Mouse (Mus musculus) gastrocnemius, postnatal 10 days (tissue): ENCODE results near the gene Mrps35. TPM values are rescaled to one million over a fixed set of nuclear protein-coding genes. Genes with fewer than 3 reads are reported as not detected.

Source experiments
- DNase-seq: peaks from one replicate; pipeline ENCODE4 v3.0.0; 2021; ENCODE audit warnings: mixed read lengths
- total RNA-seq, 2 experiments: library from RNA; stranded (reverse); gene quantifications; 2 replicates each; pipeline ENCODE4 v1.2.3; 2021

Gene Mrps35
- total RNA-seq, 2 experiments from 2014 or later = 68.4 to 70.7 TPM

GRCm38 (mm10) chr6:147030096-147030885 is 12.3 kb upstream of the Mrps35 start:
- no peak for DNase-seq

- DNase-seq = no peak
Measured at GRCm38 (mm10) chr6:147032303-147032925, 10.2 kb upstream of the Mrps35 start, which contains the start of gene Rep15. TSS of gene Rep15 (plus strand) at chr6:147032584.

- DNase-seq = no peak
Measured at GRCm38 (mm10) chr6:147043633-147044032, 1.1 kb downstream of the Mrps35 start.

- no peak for DNase-seq
Measured at GRCm38 (mm10) chr6:147049239-147049805, 6.8 kb downstream of the Mrps35 start.

GRCm38 (mm10) chr6:147051666-147052065 is 9.1 kb downstream of the Mrps35 start:
- no peak for DNase-seq

GRCm38 (mm10) chr6:147052440-147052839 is 9.9 kb downstream of the Mrps35 start:
- DNase-seq = no peak

GRCm38 (mm10) chr6:147053785-147054646 is 11.5 kb downstream of the Mrps35 start:
- DNase-seq = no peak

GRCm38 (mm10) chr6:147055374-147055977 is 12.9 kb downstream of the Mrps35 start:
- no peak for DNase-seq

- DNase-seq = no peak
Measured at GRCm38 (mm10) chr6:147059326-147059725, 16.8 kb downstream of the Mrps35 start.

GRCm38 (mm10) chr6:147061630-147062029 is 19.1 kb downstream of the Mrps35 start:
- DNase-seq = no peak

- DNase-seq = no peak
Measured at GRCm38 (mm10) chr6:147062034-147062433, 19.5 kb downstream of the Mrps35 start.

- DNase-seq = no peak
Measured at GRCm38 (mm10) chr6:147062694-147063093, 20.1 kb downstream of the Mrps35 start.

- no peak for DNase-seq
Measured at GRCm38 (mm10) chr6:147064226-147064943, 21.8 kb downstream of the Mrps35 start.

- peak; percentile 57 for DNase-seq
Measured at GRCm38 (mm10) chr6:147064944-147065261, 22.3 kb downstream of the Mrps35 start.

GRCm38 (mm10) chr6:147075808-147076387 is 33.3 kb downstream of the Mrps35 start:
- DNase-seq = no peak

- no peak for DNase-seq
Measured at GRCm38 (mm10) chr6:147076878-147077277, 34.3 kb downstream of the Mrps35 start.

GRCm38 (mm10) chr6:147079919-147080318 is 37.4 kb downstream of the Mrps35 start:
- DNase-seq = no peak

GRCm38 (mm10) chr6:147085398-147086040 is 43.0 kb downstream of the Mrps35 start:
- no peak for DNase-seq

- peak; percentile 21 for DNase-seq
Measured at GRCm38 (mm10) chr6:147086594-147087225, 44.1 kb downstream of the Mrps35 start, which contains the start of gene Mansc4. TSS of gene Mansc4 (minus strand) at chr6:147087032.

GRCm38 (mm10) chr6:147087736-147088135 is 45.2 kb downstream of the Mrps35 start:
- DNase-seq = no peak
